Mouse (Mus musculus): Measurements from ENCODE around the gene Stk32c. TPM values are rescaled to one million over a fixed set of nuclear protein-coding genes. Genes with fewer than 3 reads are reported as not detected.

Stk32c gene
- 3.1 and 3.2 TPM in 2 replicates for polyA plus RNA-seq (2012; rRNA removed)

DNA sequence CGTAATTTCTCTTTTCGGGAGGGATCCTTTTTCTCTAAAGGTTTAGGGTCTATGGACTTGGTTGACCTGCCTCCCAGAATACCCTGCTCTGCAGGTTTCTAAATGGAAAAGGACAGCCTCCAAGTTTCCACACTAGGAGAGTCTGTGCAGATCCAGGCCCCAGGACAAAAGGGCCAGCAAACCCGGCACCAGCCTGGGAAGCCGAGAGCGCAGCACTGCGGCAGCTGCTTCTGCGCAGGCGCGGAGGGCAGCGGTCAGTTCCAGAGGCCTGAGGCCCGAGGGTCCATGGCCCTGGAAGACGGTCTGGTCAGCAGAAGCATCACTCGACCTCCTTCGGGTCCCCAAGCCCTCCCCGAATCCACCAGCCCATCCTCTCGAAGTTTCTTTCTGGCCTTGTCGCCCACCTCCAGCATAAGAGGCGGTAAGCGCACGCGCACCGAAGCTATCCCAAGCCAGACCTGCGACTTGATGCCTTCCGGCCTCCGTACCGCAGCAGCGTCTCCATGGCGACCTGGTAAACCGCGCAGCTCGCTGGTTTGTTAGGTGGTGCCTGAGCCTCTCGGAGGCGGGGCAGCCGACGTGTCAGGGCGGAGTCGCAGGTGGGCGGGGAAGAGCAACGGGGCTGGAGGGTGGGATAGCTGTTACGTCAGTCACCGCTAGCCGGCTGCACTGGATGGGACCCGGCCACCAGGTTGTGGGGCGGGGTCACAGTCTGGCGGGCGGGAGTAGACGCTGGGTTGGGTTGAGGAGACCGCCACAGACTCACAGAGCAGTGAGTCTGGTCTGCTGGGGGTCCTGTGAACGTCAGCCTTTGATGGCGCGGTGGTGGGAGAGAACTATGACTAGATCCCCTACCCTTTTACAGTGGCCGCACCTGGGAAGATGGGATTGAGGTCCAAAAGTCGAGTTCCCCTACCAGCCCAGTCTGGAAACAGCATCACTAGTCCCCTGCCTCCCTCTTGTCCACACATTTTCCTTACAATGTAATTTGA is at the start of gene Stk32c, which contains the start of gene Lrrc27:
Gene Stk32c (minus strand): TSS at position 554 of the 992 bp plus-strand sequence.
Gene Lrrc27 (plus strand): TSS at position 235 of the 992 bp plus-strand sequence.
- H3K4me1 ChIP-seq (ENCODE audit: control insufficient read depth, insufficient read depth, low read length), result peaks cover 5% of the 10 kb centered on the region; the same call in 1 of the 2 replicates

GRCm38 (mm10) chr7:139257752-139258542 is 44.8 kb upstream of the Stk32c start:
- no peak overlapping the region for H3K4me3 ChIP-seq (ENCODE audit: insufficient read depth, low read depth, low read length)
- 67% methylated on average over 10 of the region's 10 CpGs for WGBS
- H3K4me1 ChIP-seq (ENCODE audit: control insufficient read depth, insufficient read depth, low read length), result peaks cover 12% of the 10 kb centered on the region; the same call in 1 of the 2 replicates
- H3K27me3 ChIP-seq (replicated peaks; ENCODE audit: control insufficient read depth, insufficient read depth, low read length), result no peaks in the 10 kb centered on the region
- H3K36me3 ChIP-seq (ENCODE audit: control insufficient read depth, insufficient read depth, low read length), result no peaks in the 10 kb centered on the region
- H3K27ac ChIP-seq (ENCODE audit: insufficient read depth, low read depth, low read length), result peak overlapping the region; percentile 92
- DNase-seq, result peak; percentile 80
- TF ChIP-seq CTCF (conservative IDR thresholded peaks at IDR 0.05; ENCODE audit: insufficient read depth, insufficient read length, low read depth, low read length) (no peak), POLR2A (IDR thresholded peaks at IDR 0.05; ENCODE audit: low read depth, low read length) (no peak)

More for the DNA sequence above, at the start of gene Stk32c, which contains the start of gene Lrrc27:
- H3K36me3 ChIP-seq (ENCODE audit: control insufficient read depth, insufficient read depth, low read length), result no peaks in the 10 kb centered on the region
- H3K27ac ChIP-seq (ENCODE audit: insufficient read depth, low read depth, low read length), result peak within 1 kb of the TSS; percentile 85
- 2% methylated on average over 53 of the region's 53 CpGs for WGBS
- DNase-seq, result peak; percentile 99
- H3K4me3 ChIP-seq (ENCODE audit: insufficient read depth, low read depth, low read length), result peak within 1 kb of the TSS; percentile 88
- H3K27me3 ChIP-seq (replicated peaks; ENCODE audit: control insufficient read depth, insufficient read depth, low read length), result no peaks in the 10 kb centered on the region
- TF ChIP-seq POLR2A (IDR thresholded peaks at IDR 0.05; ENCODE audit: low read depth, low read length), result peak; percentile 37
- TF ChIP-seq CTCF (conservative IDR thresholded peaks at IDR 0.05; ENCODE audit: insufficient read depth, insufficient read length, low read depth, low read length), result no peak

GRCm38 (mm10) chr7:139254626-139255025 is 41.5 kb upstream of the Stk32c start:
- Histone ChIP-seq H3K4me3 (ENCODE audit: insufficient read depth, low read depth, low read length) (no peak overlapping the region), H3K27me3 (replicated peaks; ENCODE audit: control insufficient read depth, insufficient read depth, low read length) (no peaks in the 10 kb centered on the region), H3K27ac (ENCODE audit: insufficient read depth, low read depth, low read length) (no peak overlapping the region), H3K36me3 (ENCODE audit: control insufficient read depth, insufficient read depth, low read length) (no peaks in the 10 kb centered on the region), H3K4me1 (ENCODE audit: control insufficient read depth, insufficient read depth, low read length) (peaks cover 17% of the 10 kb centered on the region; the same call in 1 of the 2 replicates)
- 91% methylated on average over 5 of the region's 5 CpGs for WGBS
- no peak for DNase-seq
- no peak for TF ChIP-seq CTCF (conservative IDR thresholded peaks at IDR 0.05; ENCODE audit: insufficient read depth, insufficient read length, low read depth, low read length)
- TF ChIP-seq POLR2A (IDR thresholded peaks at IDR 0.05; ENCODE audit: low read depth, low read length), result no peak

GRCm38 (mm10) chr7:139253462-139253861 is 40.4 kb upstream of the Stk32c start:
- Histone ChIP-seq H3K4me1 (ENCODE audit: control insufficient read depth, insufficient read depth, low read length) (peaks cover 17% of the 10 kb centered on the region; the same call in 1 of the 2 replicates), H3K36me3 (ENCODE audit: control insufficient read depth, insufficient read depth, low read length) (no peaks in the 10 kb centered on the region), H3K27ac (ENCODE audit: insufficient read depth, low read depth, low read length) (peak overlapping the region; percentile 24), H3K4me3 (ENCODE audit: insufficient read depth, low read depth, low read length) (no peak overlapping the region), H3K27me3 (replicated peaks; ENCODE audit: control insufficient read depth, insufficient read depth, low read length) (no peaks in the 10 kb centered on the region)
- no peak for DNase-seq
- 60% methylated on average over 3 of the region's 3 CpGs for WGBS
- TF ChIP-seq POLR2A (IDR thresholded peaks at IDR 0.05; ENCODE audit: low read depth, low read length) (no peak), CTCF (conservative IDR thresholded peaks at IDR 0.05; ENCODE audit: insufficient read depth, insufficient read length, low read depth, low read length) (no peak)

DNA sequence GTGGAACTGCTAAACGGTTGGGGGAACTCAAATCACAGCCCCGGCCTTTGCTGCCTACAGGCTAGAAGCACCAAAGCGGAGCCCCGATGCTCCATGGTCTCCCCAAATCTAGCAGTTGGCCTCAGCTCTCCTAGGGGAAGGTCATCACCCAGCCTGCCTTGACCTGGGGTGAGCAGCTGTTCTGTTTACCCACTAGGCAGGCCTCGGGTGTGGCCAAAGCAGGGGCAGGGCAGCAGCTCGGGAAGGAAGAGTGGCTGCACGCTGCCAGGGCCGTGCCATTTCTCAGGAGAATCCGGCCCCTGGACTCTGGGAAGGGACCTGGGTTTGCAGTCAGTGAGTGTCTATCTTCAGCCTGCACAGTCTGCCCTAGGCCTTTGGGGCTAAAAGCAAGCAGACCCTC is 39.9 kb upstream of the Stk32c start:
- WGBS, result 50% methylated on average over 9 of the region's 9 CpGs
- TF ChIP-seq CTCF (conservative IDR thresholded peaks at IDR 0.05; ENCODE audit: insufficient read depth, insufficient read length, low read depth, low read length) (no peak), POLR2A (IDR thresholded peaks at IDR 0.05; ENCODE audit: low read depth, low read length) (no peak)
- peak; percentile 36 for DNase-seq
- no peaks in the 10 kb centered on the region for H3K36me3 ChIP-seq (ENCODE audit: control insufficient read depth, insufficient read depth, low read length)
- H3K4me3 ChIP-seq (ENCODE audit: insufficient read depth, low read depth, low read length), result no peak overlapping the region
- H3K27ac ChIP-seq (ENCODE audit: insufficient read depth, low read depth, low read length), result peak overlapping the region; percentile 14
- peaks cover 17% of the 10 kb centered on the region; the same call in 1 of the 2 replicates for H3K4me1 ChIP-seq (ENCODE audit: control insufficient read depth, insufficient read depth, low read length)
- H3K27me3 ChIP-seq (replicated peaks; ENCODE audit: control insufficient read depth, insufficient read depth, low read length), result no peaks in the 10 kb centered on the region

DNA sequence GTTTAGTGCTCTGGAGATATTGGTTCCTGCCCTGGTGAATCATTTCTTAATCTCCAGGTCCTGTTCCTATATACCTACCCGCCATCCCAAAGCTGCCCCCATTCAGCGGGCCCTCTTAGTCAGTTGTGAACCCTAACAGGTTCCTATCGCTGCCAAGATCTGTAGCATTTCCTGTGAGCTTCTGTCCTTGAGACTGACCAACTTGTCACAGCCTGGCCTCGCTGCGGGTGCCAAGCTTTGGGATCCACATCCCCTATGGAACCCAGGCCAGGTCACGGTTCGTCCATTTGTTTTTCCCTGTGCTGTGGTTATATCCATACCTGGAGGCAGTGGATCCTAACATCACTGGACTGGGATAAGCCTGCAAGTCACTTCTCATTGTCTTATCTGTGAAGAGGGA is 39.5 kb upstream of the Stk32c start:
- Histone ChIP-seq H3K27me3 (replicated peaks; ENCODE audit: control insufficient read depth, insufficient read depth, low read length) (no peaks in the 10 kb centered on the region), H3K27ac (ENCODE audit: insufficient read depth, low read depth, low read length) (peak overlapping the region; percentile 14), H3K4me3 (ENCODE audit: insufficient read depth, low read depth, low read length) (no peak overlapping the region), H3K4me1 (ENCODE audit: control insufficient read depth, insufficient read depth, low read length) (peaks cover 13% of the 10 kb centered on the region; the same call in 1 of the 2 replicates), H3K36me3 (ENCODE audit: control insufficient read depth, insufficient read depth, low read length) (no peaks in the 10 kb centered on the region)
- 66% methylated on average over 7 of the region's 7 CpGs for WGBS
- no peak for DNase-seq
- TF ChIP-seq CTCF (conservative IDR thresholded peaks at IDR 0.05; ENCODE audit: insufficient read depth, insufficient read length, low read depth, low read length) (no peak), POLR2A (IDR thresholded peaks at IDR 0.05; ENCODE audit: low read depth, low read length) (no peak)
